Mouse (Mus musculus): ENCODE measurements around the gene Samd8.

GRCm38 (mm10) chr14:21719646-21720383 is 30.5 kb upstream of the Samd8 start:
- no peak for TF ChIP-seq CTCF (IDR thresholded peaks at IDR 0.05; ENCODE audit: control insufficient read depth, insufficient read depth, low read length)
- TF ChIP-seq POLR2A (IDR thresholded peaks at IDR 0.05; ENCODE audit: borderline replicate concordance, control insufficient read depth, low read depth, low read length) = no peak

All from bone marrow, adult 2 months (tissue).